Mouse (Mus musculus): Measurements from ENCODE around the gene Emp1. TPM values are rescaled to one million over a fixed set of nuclear protein-coding genes. Genes with fewer than 3 reads are reported as not detected.

Gene Emp1
- polyA plus RNA-seq, 1 experiment from 2014 or later, result 9.2 TPM

- 82% methylated on average over 5 of the region's 5 CpGs for WGBS
- no peak overlapping the region for H3K27ac ChIP-seq
- ATAC-seq, result no peak
- no peaks in the 10 kb centered on the region for H3K36me3 ChIP-seq
- no peak overlapping the region for H3K4me3 ChIP-seq (replicated peaks)
- no peak overlapping the region for H3K9ac ChIP-seq (replicated peaks)
- H3K9me3 ChIP-seq, result no peaks in the 10 kb centered on the region
- peaks cover 17% of the 10 kb centered on the region for H3K4me1 ChIP-seq (replicated peaks)
- H3K4me2 ChIP-seq (replicated peaks), result no peak overlapping the region
- H3K27me3 ChIP-seq, result no peaks in the 10 kb centered on the region
Measured at GRCm38 (mm10) chr6:135333994-135334651, 28.2 kb upstream of the Emp1 start.

GRCm38 (mm10) chr6:135336376-135336775 lies 26.0 kb upstream of the Emp1 start:
- Histone ChIP-seq H3K4me1 (replicated peaks) (peaks cover 17% of the 10 kb centered on the region), H3K4me2 (replicated peaks) (no peak overlapping the region), H3K4me3 (replicated peaks) (no peak overlapping the region), H3K36me3 (no peaks in the 10 kb centered on the region), H3K27ac (no peak overlapping the region), H3K27me3 (no peaks in the 10 kb centered on the region), H3K9ac (replicated peaks) (no peak overlapping the region), H3K9me3 (no peaks in the 10 kb centered on the region)
- no peak for ATAC-seq
- WGBS, result 94% methylated on average over 8 of the region's 8 CpGs

DNA sequence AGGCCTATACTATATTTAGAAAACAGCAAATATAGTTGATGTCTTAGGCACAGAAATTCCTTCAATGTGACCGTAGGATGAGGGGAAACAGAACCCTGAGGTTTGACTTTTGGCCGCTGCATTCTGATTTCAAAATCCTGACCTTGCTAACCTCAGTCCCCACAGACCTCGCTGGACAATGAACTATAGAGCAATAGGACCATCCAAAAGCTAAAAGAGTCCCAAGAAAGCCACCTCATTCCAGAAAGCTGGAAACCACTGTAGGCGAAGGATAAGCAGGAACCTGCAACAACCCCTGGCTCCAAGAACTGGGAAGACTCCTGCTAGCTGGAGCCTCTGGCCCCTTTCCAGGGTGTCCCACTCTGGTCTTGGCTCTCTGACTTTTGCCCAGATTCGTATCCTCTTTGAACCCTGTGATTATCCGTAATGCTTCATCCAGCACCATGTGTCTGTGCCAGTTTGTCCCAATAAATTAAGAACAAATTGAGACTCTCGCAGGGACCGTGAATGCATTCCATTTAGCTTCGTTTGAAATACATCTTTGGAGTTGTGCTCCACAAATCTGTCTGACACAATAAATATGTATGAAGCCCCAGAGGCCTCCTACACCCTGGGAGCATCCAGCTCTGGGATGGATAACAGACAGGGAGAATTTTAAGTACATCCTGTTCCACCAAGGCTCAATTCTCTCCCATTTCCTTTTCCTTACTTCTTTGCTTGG lies 21.8 kb upstream of the Emp1 start:
- H3K27ac ChIP-seq, result no peak overlapping the region
- H3K9me3 ChIP-seq, result no peaks in the 10 kb centered on the region
- no peak overlapping the region for H3K4me2 ChIP-seq (replicated peaks)
- no peaks in the 10 kb centered on the region for H3K4me1 ChIP-seq (replicated peaks)
- no peak for ATAC-seq
- 77% methylated on average over 9 of the region's 9 CpGs for WGBS
- no peak overlapping the region for H3K9ac ChIP-seq (replicated peaks)
- no peaks in the 10 kb centered on the region for H3K27me3 ChIP-seq
- no peaks in the 10 kb centered on the region for H3K36me3 ChIP-seq
- H3K4me3 ChIP-seq (replicated peaks), result no peak overlapping the region

DNA sequence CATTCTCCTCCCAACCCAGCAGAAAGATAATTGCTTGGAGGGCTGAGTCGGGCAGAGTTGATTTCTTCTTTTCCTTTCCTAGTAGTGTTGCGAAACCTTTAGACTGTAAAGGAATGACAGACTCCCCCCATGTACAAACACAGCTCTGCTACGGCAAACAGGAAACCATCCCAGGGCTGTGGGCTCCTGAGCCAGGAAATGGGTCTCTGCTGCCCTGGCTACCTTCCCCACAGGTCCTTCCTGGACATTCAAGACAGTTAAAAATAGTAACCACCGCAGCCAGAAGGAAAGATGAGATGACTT lies 21.3 kb upstream of the Emp1 start:
- ATAC-seq, result no peak
- Histone ChIP-seq H3K9ac (replicated peaks) (no peak overlapping the region), H3K9me3 (no peaks in the 10 kb centered on the region), H3K27me3 (no peaks in the 10 kb centered on the region), H3K4me2 (replicated peaks) (no peak overlapping the region), H3K4me3 (replicated peaks) (no peak overlapping the region), H3K36me3 (no peaks in the 10 kb centered on the region), H3K27ac (no peak overlapping the region), H3K4me1 (replicated peaks) (no peaks in the 10 kb centered on the region)
- WGBS, result 83% methylated on average over 4 of the region's 4 CpGs

DNA sequence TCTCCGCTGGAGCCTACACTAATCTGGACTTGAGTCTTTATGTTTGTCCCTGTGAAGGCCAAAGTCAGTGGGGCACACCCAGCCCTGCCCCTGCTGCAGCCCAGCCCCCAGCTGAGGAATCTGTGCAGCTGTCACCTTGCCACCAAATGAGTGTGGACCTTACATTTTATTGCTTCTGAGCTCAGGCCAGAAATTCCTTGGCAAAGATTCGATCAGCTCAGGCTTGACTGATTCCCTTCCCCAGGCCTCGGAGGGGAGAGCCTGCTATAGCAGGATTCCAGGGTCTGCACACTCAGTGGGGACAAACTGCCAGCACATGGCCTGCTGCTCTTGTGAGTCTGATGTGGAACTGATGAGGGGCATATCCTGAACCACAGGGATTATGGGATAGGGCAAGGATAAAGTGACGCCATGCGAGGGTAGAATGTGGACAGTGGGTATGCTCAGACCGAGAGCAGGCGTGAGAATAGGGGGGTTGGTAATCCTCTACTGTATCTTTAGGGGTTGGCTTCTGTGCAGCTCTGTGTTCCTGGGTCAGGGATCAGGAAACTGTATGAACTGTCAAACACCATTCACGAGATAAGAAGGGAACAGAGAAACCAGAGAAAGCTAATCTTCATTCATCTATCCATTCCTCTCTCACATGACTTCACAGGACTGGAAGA lies 10.6 kb upstream of the Emp1 start:
- no peaks in the 10 kb centered on the region for H3K36me3 ChIP-seq
- H3K27ac ChIP-seq, result no peak overlapping the region
- H3K4me1 ChIP-seq (replicated peaks), result no peaks in the 10 kb centered on the region; the same call in 1 of the 2 replicates
- H3K9me3 ChIP-seq, result no peaks in the 10 kb centered on the region
- H3K4me2 ChIP-seq (replicated peaks), result no peak overlapping the region
- no peak overlapping the region for H3K9ac ChIP-seq (replicated peaks)
- no peak overlapping the region for H3K4me3 ChIP-seq (replicated peaks)
- peak; percentile 58; the same call in 1 of the 2 replicates for ATAC-seq
- no peaks in the 10 kb centered on the region for H3K27me3 ChIP-seq
- WGBS, result 74% methylated on average over 8 of the region's 8 CpGs

DNA sequence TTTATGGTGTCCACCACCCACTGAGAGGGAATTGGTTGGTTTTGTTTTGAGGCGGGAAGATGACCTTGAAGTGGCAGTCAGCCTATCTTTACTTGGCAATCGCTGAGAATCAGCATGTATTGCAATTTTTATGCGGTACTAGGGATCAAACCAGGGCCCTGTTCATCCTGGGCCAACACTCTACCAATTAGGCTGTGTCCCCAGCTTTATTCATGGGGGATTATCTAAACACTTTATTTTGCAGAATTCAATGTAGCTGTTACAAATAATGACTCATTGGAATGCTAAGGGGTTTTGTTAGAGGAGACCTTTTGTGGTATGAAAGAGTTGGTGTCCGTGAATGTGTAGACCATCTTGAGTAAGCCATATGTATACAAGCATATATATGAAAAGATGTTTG lies 9.8 kb upstream of the Emp1 start:
- H3K27ac ChIP-seq, result no peak overlapping the region
- no peaks in the 10 kb centered on the region for H3K27me3 ChIP-seq
- no peaks in the 10 kb centered on the region for H3K36me3 ChIP-seq
- H3K9ac ChIP-seq (replicated peaks), result no peak overlapping the region
- no peak overlapping the region for H3K4me3 ChIP-seq (replicated peaks)
- H3K4me1 ChIP-seq (replicated peaks), result no peaks in the 10 kb centered on the region; the same call in 1 of the 2 replicates
- whole genome bisulfite sequencing, result 59% methylated on average over 4 of the region's 4 CpGs
- H3K9me3 ChIP-seq, result no peaks in the 10 kb centered on the region
- no peak for ATAC-seq
- no peak overlapping the region for H3K4me2 ChIP-seq (replicated peaks)

DNA sequence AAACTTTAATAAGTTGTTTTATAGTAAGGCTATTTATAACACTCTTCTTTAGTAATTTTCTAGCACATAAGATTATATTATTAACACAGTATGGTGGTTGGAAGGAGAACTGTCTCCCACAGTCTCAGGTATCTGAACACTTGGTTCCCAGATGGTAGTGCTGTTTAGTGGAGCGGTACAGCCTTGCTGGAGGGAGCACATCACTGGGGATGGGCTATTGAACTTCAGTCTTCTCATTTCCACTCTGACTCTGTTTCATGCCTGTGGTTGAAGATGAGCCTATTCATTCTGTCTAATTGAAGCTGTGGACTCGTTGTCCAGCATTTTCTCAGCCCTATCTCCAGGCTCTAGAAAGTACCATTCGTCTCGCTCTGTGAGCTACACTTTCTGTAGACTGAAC lies 7.4 kb upstream of the Emp1 start:
- Histone ChIP-seq H3K27me3 (no peaks in the 10 kb centered on the region), H3K27ac (no peak overlapping the region), H3K4me2 (replicated peaks) (no peak overlapping the region), H3K4me3 (replicated peaks) (no peak overlapping the region), H3K9me3 (no peaks in the 10 kb centered on the region), H3K9ac (replicated peaks) (no peak overlapping the region), H3K36me3 (no peaks in the 10 kb centered on the region), H3K4me1 (replicated peaks) (no peaks in the 10 kb centered on the region; the same call in 1 of the 2 replicates)
- ATAC-seq, result no peak
- WGBS, result 88% methylated on average over 4 of the region's 4 CpGs

GRCm38 (mm10) chr6:135360331-135360730 lies 2.0 kb upstream of the Emp1 start:
- ATAC-seq, result no peak
- Histone ChIP-seq H3K4me2 (replicated peaks) (no peak overlapping the region), H3K9me3 (no peaks in the 10 kb centered on the region), H3K4me3 (replicated peaks) (no peak overlapping the region), H3K27me3 (no peaks in the 10 kb centered on the region), H3K27ac (no peak overlapping the region), H3K9ac (replicated peaks) (no peak overlapping the region), H3K36me3 (no peaks in the 10 kb centered on the region), H3K4me1 (replicated peaks) (peaks cover 5% of the 10 kb centered on the region)
- WGBS, result 49% methylated on average over 4 of the region's 4 CpGs

GRCm38 (mm10) chr6:135362098-135362458 lies 267 bp upstream of the Emp1 start:
- WGBS, result 50% methylated on average over 3 of the region's 3 CpGs
- Histone ChIP-seq H3K36me3 (no peaks in the 10 kb centered on the region), H3K27ac (no peak overlapping the region), H3K4me3 (replicated peaks) (no peak overlapping the region), H3K4me2 (replicated peaks) (no peak overlapping the region), H3K9ac (replicated peaks) (no peak overlapping the region), H3K4me1 (replicated peaks) (peaks cover 5% of the 10 kb centered on the region), H3K9me3 (no peaks in the 10 kb centered on the region), H3K27me3 (no peaks in the 10 kb centered on the region)
- ATAC-seq, result 0 out of 2 replicates have a peak, but pooled peaks have one; percentile 34

- H3K4me1 ChIP-seq (replicated peaks), result peaks cover 11% of the 10 kb centered on the region
- 64% methylated on average over 10 of the region's 10 CpGs for WGBS
- H3K9me3 ChIP-seq, result no peaks in the 10 kb centered on the region
- no peak overlapping the region for H3K9ac ChIP-seq (replicated peaks)
- H3K4me2 ChIP-seq (replicated peaks), result no peak overlapping the region
- no peaks in the 10 kb centered on the region for H3K36me3 ChIP-seq
- no peak overlapping the region for H3K27ac ChIP-seq
- no peak for ATAC-seq
- no peaks in the 10 kb centered on the region for H3K27me3 ChIP-seq
- H3K4me3 ChIP-seq (replicated peaks), result no peak overlapping the region
Measured at GRCm38 (mm10) chr6:135363344-135364040, 1.1 kb downstream of the Emp1 start.

DNA sequence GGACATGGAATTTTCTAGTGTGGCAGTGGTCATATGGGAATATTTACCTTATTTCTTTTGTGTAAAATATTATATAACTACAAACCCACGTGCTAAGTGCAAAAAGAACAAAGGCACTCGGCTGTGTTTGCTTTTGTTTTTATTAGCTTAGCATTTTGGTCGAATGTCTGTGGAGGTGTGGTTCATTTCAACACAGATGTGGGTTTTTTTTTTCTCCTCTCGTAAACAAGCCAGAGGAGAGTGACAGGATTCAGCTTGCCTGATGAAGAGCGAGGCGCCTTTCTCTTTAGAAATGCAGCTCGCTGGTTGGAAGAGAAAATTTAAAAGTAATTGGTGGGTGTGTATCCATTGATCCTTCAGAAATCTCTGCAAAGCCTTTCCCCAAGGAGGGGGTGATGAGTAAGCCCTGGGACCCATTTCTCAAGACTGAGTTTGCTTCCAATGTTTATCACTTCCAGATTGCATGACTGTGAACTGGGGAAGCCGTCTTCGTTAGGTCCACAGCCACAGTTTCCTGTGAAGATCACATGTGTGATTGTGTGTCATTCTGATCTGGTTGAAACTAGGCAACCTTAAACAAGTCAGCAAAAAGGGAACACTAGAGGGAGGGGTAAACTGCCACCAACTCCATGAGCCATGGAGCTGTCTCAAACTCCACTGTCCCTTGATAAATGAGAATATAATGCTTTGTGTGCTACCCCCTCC lies 1.8 kb downstream of the Emp1 start:
- ATAC-seq, result no peak
- H3K27ac ChIP-seq, result no peak overlapping the region
- no peaks in the 10 kb centered on the region for H3K9me3 ChIP-seq
- H3K4me3 ChIP-seq (replicated peaks), result no peak overlapping the region
- no peaks in the 10 kb centered on the region for H3K27me3 ChIP-seq
- H3K9ac ChIP-seq (replicated peaks), result no peak overlapping the region
- H3K4me1 ChIP-seq (replicated peaks), result peaks cover 11% of the 10 kb centered on the region
- no peak overlapping the region for H3K4me2 ChIP-seq (replicated peaks)
- 55% methylated on average over 9 of the region's 9 CpGs for WGBS
- H3K36me3 ChIP-seq, result no peaks in the 10 kb centered on the region
